Mouse (Mus musculus): ENCODE measurements around the gene Mrpl38. TPM values are rescaled to one million over a fixed set of nuclear protein-coding genes. Genes with fewer than 3 reads are reported as not detected.

The Mrpl38 gene
- polyA plus RNA-seq, 1 experiment = 200 TPM

DNA sequence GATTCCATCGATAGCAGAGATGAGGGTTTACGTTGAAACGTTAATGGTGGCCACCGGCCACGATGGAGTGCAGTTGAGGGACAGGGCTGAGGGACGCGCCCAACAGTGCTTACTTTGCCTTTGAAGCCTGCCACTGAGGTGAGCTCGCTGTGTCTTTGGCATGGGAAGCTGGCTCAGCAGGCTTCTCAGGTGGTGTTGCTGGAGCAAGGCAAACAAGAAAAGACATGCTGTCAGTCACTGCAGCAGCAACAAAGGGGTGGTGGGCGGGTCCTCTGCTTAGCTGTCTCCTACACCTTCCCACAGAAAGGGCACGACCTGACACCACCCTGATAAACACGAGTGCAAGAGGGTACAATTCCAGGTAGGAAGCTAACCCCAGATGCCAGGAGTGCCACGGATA lies 22.6 kb upstream of the Mrpl38 start:
- no peak for TF ChIP-seq GATA1 (IDR thresholded peaks at IDR 0.05; ENCODE audit: low read length)

- no peak for TF ChIP-seq GATA1 (IDR thresholded peaks at IDR 0.05; ENCODE audit: low read length)
These were observed 12.3 kb upstream of the Mrpl38 start for GRCm38 (mm10) chr11:116150960-116151359.

- no peak for TF ChIP-seq GATA1 (IDR thresholded peaks at IDR 0.05; ENCODE audit: low read length)
These were observed 10.7 kb upstream of the Mrpl38 start for GRCm38 (mm10) chr11:116149341-116149740.

- TF ChIP-seq GATA1 (IDR thresholded peaks at IDR 0.05; ENCODE audit: low read length) = no peak
These were observed 10.1 kb upstream of the Mrpl38 start for GRCm38 (mm10) chr11:116148761-116149221.

DNA sequence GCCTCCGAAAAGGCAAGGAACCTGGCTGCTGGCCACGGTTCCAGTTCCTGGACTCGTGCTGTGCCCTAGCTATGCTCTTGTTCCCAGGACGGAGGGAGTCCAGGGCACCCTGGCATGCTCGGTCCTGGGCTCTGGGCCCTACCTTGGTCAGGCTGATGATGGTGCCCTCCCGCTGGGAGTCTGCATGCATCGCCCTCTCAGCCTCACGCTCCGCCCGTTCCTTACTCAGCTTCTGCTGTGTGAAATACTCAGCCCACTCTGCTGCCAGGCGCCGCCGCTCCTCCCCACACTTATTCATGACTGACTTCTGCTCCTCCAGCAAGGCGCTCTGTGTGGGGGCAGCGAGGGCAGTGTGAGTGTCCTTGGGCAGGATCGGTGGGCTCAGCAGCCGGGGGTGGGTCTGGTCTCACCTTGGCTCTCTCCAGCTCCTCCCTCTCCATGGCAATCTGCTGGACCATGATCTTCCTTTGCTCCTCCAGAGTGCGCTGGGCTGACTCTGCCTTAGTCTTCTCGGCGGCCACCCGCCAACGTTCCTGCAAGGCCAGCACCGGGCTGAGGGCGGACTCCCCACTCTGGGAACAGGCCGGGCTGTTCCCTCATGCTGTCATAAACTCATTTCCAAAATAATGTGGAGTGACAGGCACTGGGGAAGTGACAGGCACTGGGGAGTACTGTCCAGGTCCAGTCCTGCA lies 7.8 kb upstream of the Mrpl38 start:
- no peak for TF ChIP-seq GATA1 (IDR thresholded peaks at IDR 0.05; ENCODE audit: low read length)

GRCm38 (mm10) chr11:116145481-116146293 lies 7.0 kb upstream of the Mrpl38 start:
- no peak for TF ChIP-seq GATA1 (IDR thresholded peaks at IDR 0.05; ENCODE audit: low read length)

DNA sequence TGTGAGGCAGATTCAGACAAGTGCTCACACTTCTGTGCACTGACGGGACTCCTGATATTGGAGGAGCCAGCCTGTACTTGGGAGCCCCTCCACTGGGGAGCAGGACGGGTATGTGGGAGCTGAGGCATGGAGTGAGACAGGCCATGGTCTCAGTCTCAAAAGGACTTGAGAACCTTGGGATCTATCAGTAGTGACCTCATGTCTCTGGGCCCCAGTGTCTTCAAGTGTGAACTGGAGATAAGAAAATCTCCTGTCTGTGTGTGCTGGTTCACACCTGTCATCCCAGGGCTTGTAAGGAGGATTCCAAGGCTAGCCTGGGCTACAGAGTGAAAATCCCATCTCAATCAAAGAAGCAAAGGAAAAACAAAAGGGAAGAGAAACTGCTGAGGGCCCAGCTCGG lies 4.8 kb upstream of the Mrpl38 start:
- TF ChIP-seq GATA1 (IDR thresholded peaks at IDR 0.05; ENCODE audit: low read length) = no peak

DNA sequence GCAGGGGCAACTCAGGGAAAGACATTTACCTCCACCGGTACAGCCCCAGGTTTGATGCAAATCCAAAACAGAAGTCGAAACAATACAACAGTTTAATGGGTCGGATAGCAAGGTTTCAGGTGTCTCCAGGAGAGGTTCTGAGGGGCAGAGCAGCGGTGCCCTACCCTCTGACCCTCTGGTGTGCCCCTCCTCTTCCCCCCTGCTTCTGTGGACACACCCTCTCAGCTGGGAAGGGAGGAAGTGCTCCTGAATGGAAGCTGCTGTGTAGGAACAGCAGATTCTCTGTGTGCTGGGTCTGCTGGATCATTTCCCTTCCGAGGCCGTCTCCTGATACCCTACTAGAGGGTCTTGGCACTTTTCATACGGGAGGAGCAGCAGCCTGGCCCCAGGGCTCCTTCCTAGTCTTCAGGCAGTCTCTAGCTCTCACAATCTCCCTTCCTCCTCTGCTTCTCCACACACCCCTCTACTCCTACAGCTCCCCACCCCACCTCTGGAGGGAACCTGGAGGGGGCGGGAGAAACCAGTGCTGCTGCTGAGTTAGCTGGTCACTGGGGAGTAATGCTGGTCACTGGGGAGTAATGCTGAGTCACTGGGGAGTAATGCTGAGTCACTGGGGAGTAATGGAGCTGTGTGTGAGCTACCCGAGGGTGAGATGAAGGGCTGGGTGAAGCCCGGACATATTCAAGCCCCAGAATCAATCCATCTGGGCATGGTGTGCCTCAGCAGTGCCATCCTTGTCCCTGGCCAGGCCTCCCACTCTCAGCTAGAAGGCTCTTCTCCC lies 3.7 kb upstream of the Mrpl38 start:
- TF ChIP-seq GATA1 (IDR thresholded peaks at IDR 0.05; ENCODE audit: low read length) = no peak

DNA sequence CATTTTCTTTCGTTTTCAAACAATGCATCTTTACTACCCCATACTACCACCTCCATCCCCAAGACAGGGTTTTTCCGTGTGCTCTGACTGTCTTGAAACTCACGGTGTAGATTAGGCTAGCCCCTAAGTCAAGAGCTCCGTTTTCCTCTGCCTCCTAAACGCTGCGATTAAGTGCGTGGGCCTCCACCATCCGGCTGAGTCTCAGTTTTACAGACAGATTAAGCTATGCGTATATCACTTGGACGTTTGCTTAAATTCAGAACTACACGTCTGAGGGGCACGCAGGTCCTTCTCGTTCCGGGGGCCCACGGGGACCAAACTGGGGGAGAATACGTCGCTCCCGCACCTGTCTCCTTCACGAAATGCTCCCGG lies 586 bp downstream of the Mrpl38 start:
- no peak for TF ChIP-seq GATA1 (IDR thresholded peaks at IDR 0.05; ENCODE audit: low read length)

DNA sequence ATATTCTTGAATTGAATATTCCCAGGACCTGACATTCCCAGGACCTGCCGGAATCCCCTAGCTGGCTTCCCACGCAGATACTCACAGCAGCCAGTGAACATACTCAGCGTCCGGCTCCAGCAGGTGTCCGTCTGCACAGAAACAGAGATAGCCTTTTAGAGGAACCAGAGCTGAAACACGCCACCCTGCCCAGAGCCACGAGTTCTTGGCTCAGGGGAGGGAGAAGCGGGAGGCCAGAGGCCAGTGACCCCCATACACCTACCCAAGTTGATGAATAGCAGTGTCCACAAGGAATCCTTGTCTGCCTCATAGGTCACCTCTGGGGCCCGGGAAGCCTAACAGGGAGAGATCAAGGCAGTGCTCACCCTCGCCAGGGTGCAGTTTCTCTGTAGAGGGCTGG lies 4.5 kb downstream of the Mrpl38 start:
- TF ChIP-seq GATA1 (IDR thresholded peaks at IDR 0.05; ENCODE audit: low read length) = no peak

- TF ChIP-seq GATA1 (IDR thresholded peaks at IDR 0.05; ENCODE audit: low read length) = no peak
These were observed 5.2 kb downstream of the Mrpl38 start for GRCm38 (mm10) chr11:116133497-116133896.

DNA sequence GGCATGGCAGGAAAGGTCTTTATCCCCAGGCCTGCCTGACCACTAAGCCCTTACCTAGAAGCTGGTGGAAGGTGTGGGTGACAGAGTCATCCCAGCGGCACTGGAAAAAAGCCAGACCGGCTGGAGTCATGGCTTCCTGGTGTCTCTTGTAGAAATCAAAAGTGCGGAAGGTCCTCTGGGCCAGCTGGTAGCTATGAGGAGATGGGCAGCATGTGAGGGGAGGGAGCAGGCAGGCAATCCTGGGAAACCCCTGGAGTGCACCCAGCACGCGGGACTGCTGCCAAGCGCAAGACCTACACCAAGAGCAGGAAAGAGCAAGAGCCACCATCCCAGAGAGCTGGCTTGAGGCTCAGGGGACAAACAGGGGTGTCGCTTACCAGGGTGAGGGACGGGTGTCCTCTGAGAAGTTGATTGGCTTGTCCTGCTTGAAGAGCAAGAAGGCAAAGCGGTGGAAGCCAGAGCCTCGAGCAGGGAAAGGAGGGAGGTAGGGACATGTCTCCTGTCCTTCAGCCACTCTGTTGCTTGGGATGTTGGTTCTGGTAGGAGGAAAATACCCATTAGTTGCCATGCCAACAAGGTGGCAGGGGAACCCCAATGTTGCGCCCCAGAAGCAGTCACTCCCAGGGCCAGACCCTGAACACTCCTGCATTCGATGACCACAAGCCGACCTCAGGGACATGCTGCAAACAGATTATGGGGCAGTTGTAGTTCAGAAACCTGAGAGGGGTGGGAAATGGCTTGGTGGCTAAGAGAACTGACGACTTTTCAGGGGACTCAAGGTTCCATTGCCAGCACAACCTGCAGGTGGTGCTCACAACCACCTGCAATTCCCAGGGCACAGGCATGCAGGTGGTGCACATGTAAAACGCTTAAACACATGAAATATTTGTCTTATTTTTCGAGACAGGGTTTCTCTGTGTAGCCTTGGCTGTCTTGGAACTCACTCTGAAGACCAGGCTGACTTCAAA lies 6.0 kb downstream of the Mrpl38 start:
- no peak for TF ChIP-seq GATA1 (IDR thresholded peaks at IDR 0.05; ENCODE audit: low read length)

- TF ChIP-seq GATA1 (IDR thresholded peaks at IDR 0.05; ENCODE audit: low read length) = no peak
These were observed 7.1 kb downstream of the Mrpl38 start for GRCm38 (mm10) chr11:116131349-116132170.
